Mouse (Mus musculus): ENCODE data around the gene Ubash3b.

Gene Ubash3b

DNA sequence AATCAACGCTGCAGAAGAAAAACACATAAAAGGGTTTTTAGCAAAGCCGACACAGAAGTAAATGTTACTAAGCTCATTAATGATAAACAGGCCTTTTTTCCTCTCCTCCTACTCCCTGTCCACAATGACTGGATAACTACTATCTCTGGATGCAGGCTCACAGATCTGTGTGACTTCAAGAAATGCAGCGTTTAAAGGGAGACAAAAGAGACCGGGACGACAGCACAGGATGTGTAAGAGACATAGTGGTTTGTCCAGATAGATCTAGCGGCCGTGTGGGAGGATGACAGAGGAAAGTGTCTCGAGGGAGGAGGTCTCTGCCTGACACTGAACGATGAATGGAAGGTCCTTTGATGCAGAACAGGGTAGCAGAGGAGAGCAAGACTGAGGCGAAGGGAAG is 5.4 kb upstream of the Ubash3b start:
- DNase-seq (ENCODE audit: low read depth) = peak; percentile 24

DNA sequence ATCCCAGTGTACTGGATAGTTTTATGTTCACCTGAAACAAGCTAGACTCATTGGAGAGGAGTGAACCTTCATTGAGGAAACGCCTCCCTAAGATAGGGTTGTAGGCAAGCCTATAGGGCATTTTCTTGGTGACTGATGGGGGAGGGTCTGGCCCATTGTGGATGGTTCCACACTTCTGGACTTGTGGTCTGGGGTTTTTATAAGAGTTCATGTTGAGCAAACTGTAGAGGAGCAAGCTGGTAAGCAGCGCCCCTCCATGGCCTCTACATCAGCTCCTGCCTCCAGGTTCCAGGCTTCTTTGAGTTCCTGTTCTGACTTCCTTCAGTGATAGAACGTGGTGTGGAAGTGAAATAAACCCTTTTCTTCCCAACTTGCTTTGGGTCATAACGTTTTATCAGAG is 866 bp upstream of the Ubash3b start:
- DNase-seq (ENCODE audit: low read depth) = no peak

DNA sequence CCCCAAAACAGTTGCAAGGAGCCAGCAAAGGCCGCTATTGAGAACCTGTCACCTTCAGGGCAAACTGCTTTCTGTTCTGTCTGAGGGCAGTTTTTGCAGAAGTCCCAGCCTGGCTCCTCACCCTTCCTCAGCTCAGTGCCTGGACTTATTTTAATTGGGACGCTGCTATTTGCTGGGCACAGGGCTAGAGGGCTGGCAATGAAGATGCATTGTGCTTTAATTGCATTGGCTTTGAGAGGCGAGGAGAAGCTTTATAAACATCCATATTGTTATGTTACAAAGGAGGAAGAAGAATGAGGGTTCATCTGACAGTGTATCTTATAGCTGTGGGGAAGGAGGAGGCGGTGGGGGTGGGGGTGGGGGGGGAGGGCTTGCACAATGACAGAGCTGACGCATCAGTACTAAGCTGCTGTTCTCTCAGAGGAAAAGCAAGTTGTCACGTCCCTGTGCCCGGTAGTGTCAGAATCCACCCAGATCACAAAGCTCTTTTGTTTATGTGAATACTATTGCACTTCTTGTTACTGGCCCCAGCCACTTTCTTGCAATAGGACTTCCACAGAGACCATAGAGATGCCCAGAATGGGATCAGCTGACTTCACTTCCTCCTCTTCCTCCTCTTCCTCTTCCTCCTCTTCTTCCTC is 841 bp downstream of the Ubash3b start:
- no peak for DNase-seq (ENCODE audit: low read depth)

DNA sequence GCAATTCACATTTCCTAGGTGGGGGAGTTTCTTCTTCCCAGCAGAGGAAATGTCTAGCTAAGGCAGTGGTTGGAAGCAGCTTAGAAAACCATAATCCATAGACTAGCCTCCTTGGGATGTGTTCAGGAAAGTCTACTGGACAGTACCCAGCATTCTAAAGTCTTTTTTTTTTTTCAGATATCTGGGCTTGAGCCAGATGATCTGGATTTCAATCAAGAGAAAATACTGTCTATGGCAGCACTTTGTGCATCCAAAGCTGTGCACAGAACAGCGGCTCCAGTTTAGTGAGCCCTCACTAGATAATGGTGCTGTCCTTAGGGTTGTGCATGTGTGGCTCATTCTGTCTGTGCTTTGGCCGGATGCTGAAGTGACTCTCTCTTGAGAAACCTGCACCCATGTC is 2.3 kb downstream of the Ubash3b start:
- DNase-seq (ENCODE audit: low read depth) = no peak

DNA sequence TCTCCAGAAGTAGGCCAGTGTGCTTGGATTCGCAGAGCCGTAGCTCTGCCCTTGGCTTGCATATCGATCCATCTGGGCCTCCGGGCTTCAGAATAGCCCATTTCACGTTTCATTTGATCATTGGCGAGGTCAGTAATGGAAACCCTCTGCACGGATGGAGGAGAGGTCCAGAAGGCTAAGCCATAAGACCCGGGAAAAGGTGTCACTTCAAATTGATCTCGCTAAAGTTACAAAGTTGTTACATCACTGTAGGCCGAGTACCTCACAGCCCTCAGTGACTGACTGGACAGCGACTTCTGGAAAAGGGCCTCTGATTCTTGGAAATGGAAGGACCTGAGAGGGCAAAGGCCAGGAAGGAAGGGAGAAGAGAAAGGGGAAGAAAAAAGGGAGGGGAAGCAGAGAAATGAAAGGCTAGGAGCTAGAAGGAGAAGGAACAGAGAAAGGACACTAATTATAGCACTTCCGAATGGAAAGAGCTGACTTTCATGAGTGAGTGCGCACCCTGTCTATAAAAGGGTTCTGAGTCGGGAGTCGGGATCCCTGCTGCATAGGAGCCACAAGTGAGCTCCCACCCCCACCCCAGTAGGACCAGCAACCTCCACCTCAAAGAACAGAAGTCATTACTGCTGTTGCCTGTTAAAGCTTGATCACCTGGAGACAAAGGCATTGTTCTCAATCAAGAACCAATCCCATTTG is 3.5 kb downstream of the Ubash3b start:
- no peak for DNase-seq (ENCODE audit: low read depth)

DNA sequence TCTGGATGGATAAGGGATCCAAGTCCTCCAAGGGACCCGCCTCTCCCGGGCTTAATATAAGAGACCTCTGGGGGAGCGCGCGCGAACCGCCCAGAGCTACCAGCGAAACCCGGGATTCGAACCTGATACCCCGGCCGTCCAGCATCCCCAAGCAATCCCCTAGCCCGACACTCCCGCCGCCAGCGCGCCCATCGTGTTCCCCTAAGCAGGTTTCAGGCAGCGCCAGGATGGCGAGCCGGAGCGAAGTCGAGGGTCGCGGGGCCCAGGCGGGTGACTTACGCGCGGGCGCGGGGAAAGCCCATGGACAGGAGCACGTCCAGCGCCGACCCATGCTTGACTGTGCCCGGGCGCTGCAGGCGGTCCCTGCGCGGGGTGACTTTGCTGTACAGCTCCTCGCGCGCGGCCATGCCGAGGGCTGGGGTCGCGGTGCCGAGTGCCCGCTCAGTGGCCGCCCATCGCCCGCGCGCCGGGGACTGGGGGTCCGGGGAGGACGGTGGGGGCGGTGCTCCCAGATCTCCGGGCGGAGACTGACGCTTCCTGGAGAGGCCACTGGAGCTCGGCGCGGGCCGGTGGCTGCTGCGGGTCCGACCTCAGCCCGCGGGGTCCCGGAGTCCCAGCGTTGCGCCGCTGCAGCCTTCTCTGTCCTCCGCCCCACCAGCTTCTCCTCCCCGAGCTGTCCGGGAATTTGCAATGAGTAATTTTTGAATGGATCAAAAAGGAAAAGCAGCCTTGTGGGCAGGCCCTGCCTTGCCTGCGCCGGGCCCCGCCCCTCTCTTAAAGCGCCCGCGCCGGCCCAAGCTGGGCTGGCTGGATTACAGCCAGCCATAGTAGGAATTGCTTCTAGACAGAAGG is 4.3 kb downstream of the Ubash3b start:
- no peak for DNase-seq (ENCODE audit: low read depth)

DNA sequence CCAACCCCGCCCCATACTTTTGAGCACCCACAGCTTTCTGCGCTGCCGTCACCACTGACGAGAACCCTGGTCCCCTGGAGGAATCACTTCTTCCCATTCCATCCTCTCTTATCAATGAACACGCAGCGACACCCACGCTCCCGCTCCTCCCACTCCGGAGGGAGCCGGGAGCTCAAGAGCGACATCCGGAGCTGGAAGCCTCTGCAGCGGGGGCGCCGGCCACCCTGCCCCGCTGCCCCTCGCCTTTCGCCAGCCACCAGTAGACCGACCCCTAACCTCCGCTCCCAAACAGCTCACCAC is 4.8 kb downstream of the Ubash3b start:
- DNase-seq (ENCODE audit: low read depth) = no peak

DNA sequence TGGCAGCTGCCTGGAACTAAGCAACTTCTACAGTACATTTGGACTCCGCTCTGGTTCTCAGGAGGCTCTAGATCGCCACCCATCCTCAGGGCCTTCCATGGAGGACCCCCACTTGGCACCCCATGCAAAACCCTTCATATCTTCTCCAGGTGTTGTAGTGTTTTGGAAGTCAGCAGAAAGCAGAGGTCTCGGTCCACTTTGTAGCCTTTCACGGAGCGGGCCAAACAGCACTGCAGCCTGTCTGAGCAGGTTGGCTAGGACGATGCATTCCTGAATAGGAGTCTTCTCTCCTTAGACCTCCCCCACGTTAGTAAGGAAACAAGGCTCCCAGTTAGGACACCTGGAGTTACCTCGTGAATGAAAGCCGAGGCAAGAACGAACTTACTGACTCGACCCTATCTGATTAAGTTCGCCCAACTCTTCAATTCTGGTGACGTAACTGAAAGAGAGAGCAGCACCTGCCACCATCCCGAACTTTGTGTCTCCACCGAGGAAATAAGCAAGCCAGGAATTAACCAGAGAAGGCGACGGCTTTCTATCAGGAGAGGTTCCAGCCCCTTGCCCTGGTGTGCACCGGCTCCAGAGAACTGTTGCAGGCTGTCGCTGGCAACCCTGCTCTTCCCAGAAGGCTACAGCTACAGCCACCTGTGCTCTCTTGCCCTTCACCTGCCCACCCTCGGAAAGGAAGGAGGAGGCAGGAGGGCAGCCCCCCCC is 5.3 kb downstream of the Ubash3b start:
- no peak for DNase-seq (ENCODE audit: low read depth)

DNA sequence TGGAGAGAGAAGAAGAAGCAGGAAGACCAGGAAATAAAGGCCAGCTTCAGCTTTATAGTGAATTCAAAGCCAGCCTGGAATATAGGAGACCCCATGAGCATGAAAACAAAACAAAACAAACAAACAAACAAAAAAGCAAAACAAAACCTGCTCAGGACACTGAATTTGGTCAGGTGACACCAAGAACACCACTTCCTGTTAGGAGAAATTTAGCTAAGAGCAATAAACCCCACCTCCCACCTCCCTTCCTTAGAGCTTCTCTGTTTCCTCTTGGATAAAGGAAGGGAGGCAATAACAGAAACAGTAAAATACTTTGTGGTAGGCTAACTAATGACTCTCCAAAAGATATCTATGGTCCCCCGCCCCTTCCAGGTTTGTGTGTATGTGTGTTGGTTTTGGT is 7.5 kb downstream of the Ubash3b start:
- no peak for DNase-seq (ENCODE audit: low read depth)

DNA sequence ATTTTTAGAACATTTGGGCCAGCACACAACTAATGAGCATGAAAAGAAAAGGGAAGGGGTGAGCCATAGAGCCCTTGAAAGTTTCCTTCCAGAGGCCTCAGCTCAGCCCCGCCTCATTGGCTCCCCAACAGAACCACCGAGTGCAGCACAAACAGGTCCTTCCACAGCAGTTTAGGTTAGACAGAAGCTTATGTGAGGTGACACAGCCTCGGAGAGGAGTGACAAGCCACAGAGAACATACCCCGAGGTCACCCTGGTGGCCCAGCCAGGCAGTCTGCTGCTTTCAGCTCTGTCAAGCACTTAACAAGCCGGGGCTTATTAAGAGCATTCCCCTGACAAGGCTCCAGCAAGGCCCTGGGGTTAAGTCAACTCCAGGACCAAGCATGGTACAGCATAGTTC is 8.4 kb downstream of the Ubash3b start:
- no peak for DNase-seq (ENCODE audit: low read depth)

DNA sequence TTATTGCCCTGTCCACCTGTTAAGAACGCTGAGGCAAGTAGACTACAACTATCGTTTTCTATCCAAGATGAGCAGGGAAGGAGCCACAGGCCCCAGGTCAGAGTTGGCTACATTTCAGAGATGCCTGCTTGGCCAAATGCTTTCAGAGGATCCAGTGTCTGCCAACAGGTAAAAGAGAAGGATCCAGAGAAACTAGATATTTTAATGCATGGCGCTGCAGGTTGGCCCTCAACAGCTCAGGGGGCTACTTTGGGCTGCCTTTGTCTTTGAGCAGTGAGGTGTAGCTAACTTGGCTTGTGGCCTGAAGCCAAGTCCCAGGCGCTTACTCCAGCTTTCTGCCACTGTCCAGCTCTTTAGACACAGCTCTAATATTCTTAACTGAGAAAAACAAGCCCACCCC is 10.0 kb downstream of the Ubash3b start:
- DNase-seq (ENCODE audit: low read depth) = no peak

DNA sequence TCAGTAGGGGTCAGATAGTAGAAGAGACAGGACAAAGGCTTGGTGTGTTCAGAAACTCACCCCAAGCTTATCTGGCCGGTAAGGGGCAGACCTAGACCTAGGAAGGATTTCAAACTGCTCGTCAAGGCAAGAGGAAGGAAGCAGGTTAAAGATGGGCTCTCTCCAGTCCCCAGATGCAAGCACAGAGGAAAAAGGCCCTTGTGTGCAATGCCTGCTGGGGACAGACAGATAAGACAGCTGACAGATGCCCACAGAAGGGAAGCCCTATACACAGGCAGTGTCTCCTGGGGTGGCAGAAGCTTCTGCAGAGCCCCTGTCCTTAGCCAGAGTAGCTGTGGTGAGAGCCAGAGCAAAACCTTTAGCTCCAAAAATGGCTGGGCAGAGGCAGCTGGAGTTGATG is 11.6 kb downstream of the Ubash3b start:
- DNase-seq (ENCODE audit: low read depth) = no peak

DNA sequence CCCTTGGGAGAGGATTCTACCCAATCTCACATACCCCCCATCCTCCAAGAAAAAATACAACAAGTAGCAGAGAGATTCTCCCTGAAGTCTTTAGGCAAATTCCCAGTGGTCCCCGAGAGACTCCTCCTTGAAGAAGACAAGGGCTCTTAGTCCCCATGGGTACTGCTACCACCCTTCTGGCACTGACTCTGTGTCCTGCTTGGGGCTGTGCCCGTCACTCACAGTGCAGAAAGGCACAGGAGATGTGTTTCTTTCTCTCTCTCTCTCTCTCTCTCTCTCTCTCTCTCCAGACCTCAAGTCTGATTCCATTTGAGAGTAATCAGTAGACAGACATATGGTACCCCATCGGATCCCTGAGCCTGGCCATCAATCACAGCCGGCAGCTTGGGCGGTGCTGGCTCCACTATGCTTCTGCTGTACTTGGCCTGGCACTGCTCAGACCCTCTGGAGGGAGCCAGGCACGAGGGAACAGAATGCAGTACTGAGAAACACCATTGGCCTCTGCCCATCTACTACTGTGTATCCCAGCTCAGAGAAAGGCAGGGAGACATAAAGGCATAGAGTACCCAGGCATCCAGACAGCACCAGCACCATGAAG is 12.3 kb downstream of the Ubash3b start:
- no peak for DNase-seq (ENCODE audit: low read depth)

DNA sequence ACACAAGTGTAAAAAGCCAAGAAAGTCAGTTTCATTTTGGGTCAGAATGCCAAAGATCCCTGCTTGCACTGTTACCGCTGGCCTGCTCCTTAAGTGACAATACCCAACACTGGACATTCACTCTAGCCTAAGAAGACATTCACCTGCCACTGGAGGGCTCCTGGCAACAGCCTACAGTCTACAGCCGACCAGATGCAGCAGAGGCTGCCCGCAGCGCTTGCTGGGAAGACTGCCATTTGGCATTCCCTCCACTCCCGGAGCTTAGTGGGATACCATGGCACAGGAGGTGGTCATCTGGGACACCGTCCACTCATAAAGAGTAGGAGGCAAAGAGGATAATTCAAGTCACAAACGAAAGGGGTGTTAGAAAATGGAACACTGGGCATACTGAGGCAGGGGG is 12.9 kb downstream of the Ubash3b start:
- DNase-seq (ENCODE audit: low read depth) = no peak

DNA sequence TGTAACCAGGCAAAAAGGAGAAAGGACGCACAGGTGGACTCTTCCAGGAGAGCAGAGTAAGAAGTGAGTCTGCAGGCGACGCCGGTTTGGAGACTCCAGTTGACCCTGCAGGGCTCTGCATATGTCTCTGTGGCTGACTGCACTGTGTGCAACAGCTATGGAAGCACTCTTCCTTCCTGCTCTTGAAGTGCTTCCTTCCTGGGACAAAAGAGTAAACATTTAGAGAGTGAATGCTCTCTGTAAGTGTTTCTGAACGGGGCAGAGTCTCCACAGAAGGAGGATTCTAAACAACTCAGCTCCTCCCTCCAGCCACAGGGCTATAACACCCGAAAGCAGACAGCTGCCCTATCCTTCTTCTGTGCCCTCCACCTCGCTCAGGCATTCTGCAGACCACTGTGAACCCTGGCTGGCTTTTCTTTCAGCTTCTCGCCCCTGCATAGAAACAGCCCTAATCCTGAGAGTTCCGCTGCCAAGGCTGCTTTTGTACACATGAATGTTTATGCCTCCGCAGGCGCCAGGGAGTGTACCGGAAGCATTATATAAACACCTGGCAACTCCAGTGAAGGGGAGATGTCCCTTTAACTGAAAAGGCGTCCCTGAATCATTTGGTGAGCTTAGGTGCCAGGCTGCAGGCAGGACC is 14.2 kb downstream of the Ubash3b start:
- no peak for DNase-seq (ENCODE audit: low read depth)

DNA sequence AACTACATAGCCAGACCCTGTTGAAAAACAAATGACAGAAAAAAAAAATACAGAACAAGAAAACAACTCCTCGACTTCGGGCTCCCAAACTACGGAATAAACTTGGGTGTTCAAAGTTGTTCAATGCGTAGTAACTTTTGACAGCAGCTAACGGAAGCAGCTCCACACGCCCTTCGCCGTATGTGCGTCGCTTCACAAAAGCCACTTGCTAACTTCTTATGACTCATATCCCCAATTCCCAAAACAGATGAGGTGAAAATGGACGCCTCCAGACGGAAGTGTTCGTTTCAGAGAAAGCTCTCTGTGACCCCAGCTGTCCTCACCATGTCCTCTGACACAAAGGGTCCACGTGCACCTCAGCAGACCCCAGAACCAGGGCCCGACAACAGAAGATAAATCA is 17.7 kb downstream of the Ubash3b start:
- DNase-seq (ENCODE audit: low read depth) = no peak

DNA sequence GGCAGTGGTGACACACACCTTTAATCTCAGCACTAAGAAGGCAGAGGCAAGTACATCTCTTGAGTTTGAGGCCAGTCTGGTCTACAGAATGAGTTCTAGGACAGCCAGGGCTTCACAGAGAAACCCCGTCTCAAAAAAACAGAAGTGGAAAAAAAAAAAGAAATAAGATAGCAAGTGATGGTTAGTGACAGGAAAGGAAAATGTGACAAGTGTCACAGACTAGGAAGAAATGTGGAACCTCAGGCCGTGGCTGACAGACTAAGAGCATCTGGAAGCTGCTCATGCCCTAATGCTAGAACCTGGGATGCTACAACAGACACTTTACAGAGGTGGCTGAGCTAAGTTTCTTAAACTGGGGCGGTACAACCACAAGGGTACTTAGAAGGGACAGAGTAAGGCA is 18.4 kb downstream of the Ubash3b start:
- no peak for DNase-seq (ENCODE audit: low read depth)

DNA sequence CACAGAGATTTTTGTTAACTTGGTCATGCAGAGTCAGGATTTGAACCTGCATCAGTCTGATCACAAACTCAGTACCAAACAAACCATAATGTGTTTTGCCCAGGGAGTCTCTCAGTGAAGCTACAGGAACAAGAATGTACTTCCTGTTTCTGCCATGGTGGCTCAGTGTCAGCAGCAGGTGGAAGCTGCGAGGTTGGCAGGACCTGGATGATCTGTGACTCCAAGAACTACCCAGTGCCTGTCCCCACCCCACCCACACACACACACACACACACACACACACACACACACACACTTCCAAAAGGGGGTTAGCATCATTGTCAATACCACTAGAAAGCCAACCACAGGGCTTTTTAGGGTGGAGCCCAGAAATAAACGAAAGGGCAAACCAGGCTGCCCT is 20.5 kb downstream of the Ubash3b start:
- DNase-seq (ENCODE audit: low read depth) = no peak

DNA sequence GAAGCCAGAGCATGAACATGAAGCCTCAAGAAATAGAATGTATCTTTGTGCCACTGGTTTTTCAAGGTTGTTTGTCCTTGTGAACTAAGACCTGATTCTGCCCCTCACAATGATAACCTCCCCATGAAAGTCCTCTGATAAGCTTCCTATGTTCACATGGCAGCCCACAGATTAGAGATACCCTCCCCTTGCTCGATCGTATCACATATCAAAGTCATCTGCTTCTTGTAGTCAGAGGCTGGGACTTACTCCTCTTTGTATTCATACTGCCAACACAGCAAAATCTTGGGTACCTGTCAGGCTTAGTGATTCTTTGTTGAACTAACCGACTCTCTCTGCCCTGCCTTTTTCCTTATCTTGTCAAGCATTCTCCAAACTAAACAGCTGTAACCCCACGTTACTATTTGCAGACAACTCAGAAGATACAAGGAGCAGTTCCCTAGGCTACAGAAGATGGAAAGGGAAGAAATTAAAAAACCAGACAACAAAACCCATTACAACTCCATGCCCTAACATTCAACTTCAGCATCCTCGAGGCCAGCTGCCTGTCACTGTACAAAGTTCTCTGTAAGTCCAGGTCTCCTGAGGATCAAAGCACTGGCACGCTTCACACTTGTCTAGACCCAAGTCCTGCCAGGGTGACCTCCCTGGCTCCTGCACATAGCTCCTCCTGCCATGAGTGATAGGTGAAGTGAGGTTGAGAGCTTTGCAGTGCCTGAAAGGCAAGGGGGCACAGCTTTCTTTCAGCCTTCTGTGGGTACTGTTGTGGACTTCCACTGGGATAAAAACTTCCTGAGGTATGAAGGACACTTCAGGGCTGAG is 22.3 kb downstream of the Ubash3b start:
- DNase-seq (ENCODE audit: low read depth) = no peak

DNA sequence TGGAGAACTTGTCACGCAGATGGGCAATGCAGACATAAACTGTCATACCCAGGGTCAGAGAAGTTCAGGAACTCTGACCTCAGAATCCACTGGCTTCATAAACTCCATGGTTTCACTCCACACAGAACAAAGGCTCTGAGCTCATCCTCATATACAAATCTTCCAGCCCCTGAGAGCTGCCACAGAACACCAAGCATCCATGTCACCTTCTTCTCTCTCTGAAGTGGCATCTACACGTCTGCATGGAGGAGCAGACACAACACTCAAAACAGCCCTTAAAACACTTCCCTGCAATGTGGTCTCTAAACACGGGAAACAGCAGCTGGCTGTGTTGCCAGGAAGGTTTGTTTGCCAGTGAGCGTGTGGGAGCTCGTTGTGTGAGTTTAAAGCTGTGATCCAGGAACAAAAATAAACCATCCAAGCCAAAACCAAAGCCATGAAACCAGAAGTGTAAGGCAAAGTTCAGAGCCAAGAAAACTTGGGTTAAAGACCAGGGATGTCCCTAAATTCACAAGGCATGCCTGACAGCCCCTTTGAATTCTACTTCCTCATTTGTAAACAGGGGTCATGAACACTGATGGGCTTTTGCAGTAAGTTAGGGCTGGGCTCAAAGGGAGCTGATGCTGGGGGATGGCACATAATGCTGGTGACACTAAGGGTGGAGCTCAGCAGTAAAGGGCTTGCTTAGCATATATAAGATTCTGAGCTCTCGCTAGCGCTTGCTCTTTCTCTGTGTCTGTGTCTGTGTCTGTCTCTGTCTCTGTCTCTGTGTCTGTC is 24.6 kb downstream of the Ubash3b start:
- DNase-seq (ENCODE audit: low read depth) = no peak
